ENCODE assay signal across 8 mouse cellular contexts in the genomic region with DNA sequence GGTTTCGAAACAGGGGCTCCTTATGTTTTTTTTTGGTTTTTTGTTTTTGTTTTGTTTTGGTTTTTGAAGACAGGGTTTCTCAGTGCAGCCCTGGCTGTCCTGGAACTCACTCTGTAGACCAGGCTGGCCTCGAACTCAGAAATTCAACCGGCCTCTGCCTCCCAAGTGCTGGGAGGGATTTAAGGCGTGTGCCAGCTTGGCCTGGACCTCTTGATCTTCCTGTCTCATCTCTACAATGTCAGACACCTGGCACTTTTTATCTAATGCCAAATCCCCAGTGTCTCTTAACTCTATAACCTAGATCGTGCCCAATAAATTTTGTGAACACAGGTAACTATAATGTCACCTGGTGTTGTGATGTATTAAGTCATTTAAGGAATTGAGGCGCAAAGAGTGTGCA. TPM values are rescaled to one million over a fixed set of nuclear protein-coding genes. Genes with fewer than 3 reads are reported as not detected.
DNase-seq lines count a peak whose midpoint lies in the region; ATAC-seq and TF ChIP-seq lines count a peak whose summit lies in the region.

No protein-coding gene starts in this region.

- peak overlapping the region; percentile 90 for H3K4me2 ChIP-seq in lung, embryonic 14.5 days
- peak overlapping the region; percentile 76 for H3K4me2 ChIP-seq in forebrain, embryonic 11.5 days (ENCODE audit: low read depth, low read length, severe bottlenecking)
- H3K4me2 ChIP-seq in intestine, postnatal 0 days (replicated peaks; ENCODE audit: low read depth): peak overlapping the region; percentile 83
- H3K4me2 ChIP-seq in neural tube, embryonic 14.5 days (ENCODE audit: low read depth, low read length): peak overlapping the region; percentile 81

- H3K9ac ChIP-seq in lung, embryonic 14.5 days: peak overlapping the region; percentile 65
- peak overlapping the region; percentile 64; the same call in 1 of the 2 replicates for H3K9ac ChIP-seq in forebrain, embryonic 11.5 days (ENCODE audit: low read length)
- peak overlapping the region; percentile 59 for H3K9ac ChIP-seq in intestine, postnatal 0 days (ENCODE audit: low read depth, low read length)
- H3K9ac ChIP-seq in neural tube, embryonic 14.5 days (replicated peaks; ENCODE audit: low read depth, low read length): peak overlapping the region; percentile 67

- DNase-seq in lung, embryonic 14.5 days: no peak
- DNase-seq in lung, postnatal 36 days: no peak
- DNase-seq in forebrain, embryonic 11.5 days (ENCODE audit: low spot score): no peak
- no peak for DNase-seq in ovary, postnatal 14 days (ENCODE audit: low spot score)
- no peak for DNase-seq in spleen, adult 18-20 months
- no peak for DNase-seq in embryo, embryonic 10.5 days (ENCODE audit: low spot score)

- H3K4me3 ChIP-seq in lung, embryonic 14.5 days (ENCODE audit: low read depth, low read length): peak overlapping the region; percentile 58
- H3K4me3 ChIP-seq in forebrain, embryonic 11.5 days (ENCODE audit: low read depth, low read length): peak overlapping the region; percentile 49
- peak overlapping the region; percentile 61 for H3K4me3 ChIP-seq in intestine, postnatal 0 days (ENCODE audit: low read depth, low read length)
- peak overlapping the region; percentile 53 for H3K4me3 ChIP-seq in neural tube, embryonic 14.5 days (ENCODE audit: low read depth, low read length)

- peak overlapping the region; percentile 82 for H3K27ac ChIP-seq in lung, embryonic 14.5 days (ENCODE audit: low read depth)
- peak overlapping the region; percentile 82 for H3K27ac ChIP-seq in forebrain, embryonic 11.5 days (ENCODE audit: low read depth, low read length)
- peak overlapping the region; percentile 51; the same call in 1 of the 2 replicates for H3K27ac ChIP-seq in intestine, postnatal 0 days (ENCODE audit: low read depth, low read length)
- H3K27ac ChIP-seq in neural tube, embryonic 14.5 days (ENCODE audit: low read depth, low read length): peak overlapping the region; percentile 94

- WGBS in lung, embryonic 14.5 days: 77% methylated on average over 6 of the region's 6 CpGs
- WGBS in forebrain, embryonic 11.5 days: 82% methylated on average over 6 of the region's 6 CpGs
- WGBS in intestine, postnatal 0 days: 77% methylated on average over 6 of the region's 6 CpGs
- 88% methylated on average over 6 of the region's 6 CpGs for WGBS in neural tube, embryonic 14.5 days

- no peak for TF ChIP-seq CTCF in lung, embryonic 14.5 days (IDR thresholded peaks at IDR 0.05; ENCODE audit: low read depth)
- TF ChIP-seq CTCF in intestine, postnatal 0 days (IDR thresholded peaks at IDR 0.05; ENCODE audit: low read depth): no peak

- no peak for ATAC-seq in lung, embryonic 14.5 days (ENCODE audit: insufficient read depth)
- ATAC-seq in forebrain, embryonic 11.5 days (replicated peaks; ENCODE audit: low FRiP score): no peak
- no peak for ATAC-seq in intestine, postnatal 0 days
- ATAC-seq in neural tube, embryonic 14.5 days (ENCODE audit: low read depth): no peak

- no peaks in the 10 kb centered on the region for H3K4me1 ChIP-seq in lung, embryonic 14.5 days (ENCODE audit: insufficient read depth)
- no peaks in the 10 kb centered on the region for H3K4me1 ChIP-seq in forebrain, embryonic 11.5 days (replicated peaks; ENCODE audit: control insufficient read depth, insufficient read depth, low read length)
- H3K4me1 ChIP-seq in intestine, postnatal 0 days (replicated peaks; ENCODE audit: control insufficient read depth, insufficient read depth, low read length): no peaks in the 10 kb centered on the region
- H3K4me1 ChIP-seq in neural tube, embryonic 14.5 days (ENCODE audit: control insufficient read depth, insufficient read depth, low read length): peaks cover 12% of the 10 kb centered on the region; the same call in 1 of the 2 replicates

- no peaks in the 10 kb centered on the region for H3K27me3 ChIP-seq in lung, embryonic 14.5 days (ENCODE audit: insufficient read depth, low read length)
- H3K27me3 ChIP-seq in forebrain, embryonic 11.5 days (ENCODE audit: control insufficient read depth, insufficient read depth, low read length): no peaks in the 10 kb centered on the region
- H3K27me3 ChIP-seq in intestine, postnatal 0 days (replicated peaks; ENCODE audit: control insufficient read depth, insufficient read depth, low read length): no peaks in the 10 kb centered on the region
- H3K27me3 ChIP-seq in neural tube, embryonic 14.5 days (ENCODE audit: control insufficient read depth, insufficient read depth, low read length): no peaks in the 10 kb centered on the region

- peaks cover 50% of the 10 kb centered on the region for H3K36me3 ChIP-seq in lung, embryonic 14.5 days (ENCODE audit: insufficient read depth)
- H3K36me3 ChIP-seq in forebrain, embryonic 11.5 days (ENCODE audit: control insufficient read depth, insufficient read depth, low read length): no peaks in the 10 kb centered on the region; the same call in 1 of the 2 replicates
- peaks cover 17% of the 10 kb centered on the region; the same call in 1 of the 2 replicates for H3K36me3 ChIP-seq in intestine, postnatal 0 days (ENCODE audit: control insufficient read depth, insufficient read depth)
- 0 out of 2 replicates have a peak, but pooled peaks cover 3% of the 10 kb centered on the region for H3K36me3 ChIP-seq in neural tube, embryonic 14.5 days (ENCODE audit: control insufficient read depth, insufficient read depth, low read length)

- H3K9me3 ChIP-seq in lung, embryonic 14.5 days (ENCODE audit: low read depth, low read length): no peaks in the 10 kb centered on the region
- H3K9me3 ChIP-seq in forebrain, embryonic 11.5 days (ENCODE audit: control insufficient read depth, low read length): no peaks in the 10 kb centered on the region
- no peaks in the 10 kb centered on the region for H3K9me3 ChIP-seq in intestine, postnatal 0 days (ENCODE audit: control insufficient read depth)
- H3K9me3 ChIP-seq in neural tube, embryonic 14.5 days (ENCODE audit: control insufficient read depth, low read length): no peaks in the 10 kb centered on the region

RNA-seq across cellular contexts. Expression of a gene that starts 7.2 kb away (rescaled TPM):
- 202 and 226 TPM in 2 replicates for polyA plus RNA-seq in lung, embryonic 14.5 days (2014; fragmentation: Nextera tagmentation; extraction: Ambion mirVana)
- polyA plus RNA-seq in forebrain, embryonic 11.5 days (2014; fragmentation: Nextera tagmentation; extraction: Ambion mirVana): 265 and 279 TPM in 2 replicates
- polyA plus RNA-seq in intestine, postnatal 0 days (2015; fragmentation: Nextera tagmentation; extraction: Ambion mirVana): 75.2 and 80.9 TPM in 2 replicates
- polyA plus RNA-seq in neural tube, embryonic 14.5 days (2014; fragmentation: Nextera tagmentation; extraction: Ambion mirVana): 109 and 138 TPM in 2 replicates

RNA-seq across cellular contexts. Expression of a gene that starts 9.3 kb away (rescaled TPM):
- 52.8 and 54.7 TPM in 2 replicates for polyA plus RNA-seq in lung, embryonic 14.5 days (2014; fragmentation: Nextera tagmentation; extraction: Ambion mirVana)
- 53.8 and 62.5 TPM in 2 replicates for polyA plus RNA-seq in forebrain, embryonic 11.5 days (2014; fragmentation: Nextera tagmentation; extraction: Ambion mirVana)
- polyA plus RNA-seq in intestine, postnatal 0 days (2015; fragmentation: Nextera tagmentation; extraction: Ambion mirVana): 17.6 and 19.8 TPM in 2 replicates
- 68.1 and 68.8 TPM in 2 replicates for polyA plus RNA-seq in neural tube, embryonic 14.5 days (2014; fragmentation: Nextera tagmentation; extraction: Ambion mirVana)

RNA-seq across cellular contexts. Expression of a gene that starts 20.4 kb away (rescaled TPM):
- 20.1 and 20.3 TPM in 2 replicates for polyA plus RNA-seq in lung, embryonic 14.5 days (2014; fragmentation: Nextera tagmentation; extraction: Ambion mirVana)
- 32.8 and 36.6 TPM in 2 replicates for polyA plus RNA-seq in forebrain, embryonic 11.5 days (2014; fragmentation: Nextera tagmentation; extraction: Ambion mirVana)
- polyA plus RNA-seq in intestine, postnatal 0 days (2015; fragmentation: Nextera tagmentation; extraction: Ambion mirVana): 6.3 and 6.6 TPM in 2 replicates
- polyA plus RNA-seq in neural tube, embryonic 14.5 days (2014; fragmentation: Nextera tagmentation; extraction: Ambion mirVana): 7.2 and 9.1 TPM in 2 replicates

RNA-seq across cellular contexts. Expression of a gene that starts 20.5 kb away (rescaled TPM):
- polyA plus RNA-seq in lung, embryonic 14.5 days (2014; fragmentation: Nextera tagmentation; extraction: Ambion mirVana): 21.2 and 24.3 TPM in 2 replicates
- 41.8 and 43.3 TPM in 2 replicates for polyA plus RNA-seq in forebrain, embryonic 11.5 days (2014; fragmentation: Nextera tagmentation; extraction: Ambion mirVana)
- polyA plus RNA-seq in intestine, postnatal 0 days (2015; fragmentation: Nextera tagmentation; extraction: Ambion mirVana): 7.4 and 7.6 TPM in 2 replicates
- polyA plus RNA-seq in neural tube, embryonic 14.5 days (2014; fragmentation: Nextera tagmentation; extraction: Ambion mirVana): 21.5 and 24.0 TPM in 2 replicates

RNA-seq across cellular contexts. Expression of a gene that starts 20.5 kb away (rescaled TPM):
- 85.3 and 90.4 TPM in 2 replicates for polyA plus RNA-seq in lung, embryonic 14.5 days (2014; fragmentation: Nextera tagmentation; extraction: Ambion mirVana)
- 86.2 and 87.0 TPM in 2 replicates for polyA plus RNA-seq in forebrain, embryonic 11.5 days (2014; fragmentation: Nextera tagmentation; extraction: Ambion mirVana)
- 335 and 364 TPM in 2 replicates for polyA plus RNA-seq in intestine, postnatal 0 days (2015; fragmentation: Nextera tagmentation; extraction: Ambion mirVana)
- 77.7 and 78.9 TPM in 2 replicates for polyA plus RNA-seq in neural tube, embryonic 14.5 days (2014; fragmentation: Nextera tagmentation; extraction: Ambion mirVana)
